Mouse (Mus musculus) intestine, embryonic 16.5 days (tissue): Measurements from ENCODE around the gene Cldn12. TPM values are rescaled to one million over a fixed set of nuclear protein-coding genes. Genes with fewer than 3 reads are reported as not detected.

Experiments used
- ATAC-seq: fragments of 200-750 bp; cut with Nextera tagmentation; 2 replicates; pipeline ENCODE4 v1.8.0; 2017; ENCODE audit warnings: moderate TSS enrichment, moderate library complexity
- H3K27ac ChIP-seq: fragments of 300-500 bp; sonication (generic); 2 replicates; pipeline ENCODE4 v1.5.1; 2014; ENCODE audit warnings: mild to moderate bottlenecking, low read length
- H3K27me3 ChIP-seq: fragments of 300-500 bp; sonication (generic); replicated peaks from 2 replicates; pipeline ENCODE4 v1.6.1; 2014; ENCODE audit warnings: low read length, control low read depth, mixed read lengths; ENCODE audit not compliant: control insufficient read depth, insufficient read depth
- H3K36me3 ChIP-seq: fragments of 300-500 bp; sonication (generic); 2 replicates; pipeline ENCODE4 v1.6.1; 2014; ENCODE audit warnings: low read length, control low read depth; ENCODE audit not compliant: control insufficient read depth, insufficient read depth
- H3K4me1 ChIP-seq: fragments of 300-500 bp; sonication (generic); 2 replicates; pipeline ENCODE4 v1.6.1; 2014; ENCODE audit warnings: low read length, control low read depth, mixed read lengths; ENCODE audit not compliant: control insufficient read depth, insufficient read depth
- H3K4me2 ChIP-seq: fragments of 300-500 bp; sonication (generic); 2 replicates; pipeline ENCODE4 v1.6.1; 2014; ENCODE audit warnings: low read depth, low read length, control low read depth
- H3K4me3 ChIP-seq: fragments of 300-500 bp; sonication (generic); 2 replicates; pipeline ENCODE4 v1.5.1; 2014; ENCODE audit warnings: mild to moderate bottlenecking, low read length
- H3K9ac ChIP-seq: fragments of 300-500 bp; sonication (generic); 2 replicates; pipeline ENCODE4 v1.6.1; 2014; ENCODE audit warnings: low read depth, low read length
- H3K9me3 ChIP-seq: fragments of 300-500 bp; sonication (generic); 2 replicates; pipeline ENCODE4 v1.6.1; 2016; ENCODE audit warnings: low read length, control low read depth; ENCODE audit not compliant: control insufficient read depth
- WGBS: fragments of 180-500 bp; shearing (Covaris S2); extraction: QIAGEN DNeasy Blood & Tissue Kit; methylation state at CpG from one replicate; pipeline ENCODE4 v1.1.7; 2014; 5-methylcytosine and 5-hydroxymethylcytosine counted together
- polyA plus RNA-seq: library from polyadenylated mRNA; unstranded; fragments of >200 nt; fragmentation: Nextera tagmentation; extraction: Ambion mirVana; gene quantifications from 2 replicates; pipeline ENCODE4 v1.2.1, GENCODE M21; 2015

Cldn12 gene
- polyA plus RNA-seq = 27.3 and 27.6 TPM in 2 replicates

DNA sequence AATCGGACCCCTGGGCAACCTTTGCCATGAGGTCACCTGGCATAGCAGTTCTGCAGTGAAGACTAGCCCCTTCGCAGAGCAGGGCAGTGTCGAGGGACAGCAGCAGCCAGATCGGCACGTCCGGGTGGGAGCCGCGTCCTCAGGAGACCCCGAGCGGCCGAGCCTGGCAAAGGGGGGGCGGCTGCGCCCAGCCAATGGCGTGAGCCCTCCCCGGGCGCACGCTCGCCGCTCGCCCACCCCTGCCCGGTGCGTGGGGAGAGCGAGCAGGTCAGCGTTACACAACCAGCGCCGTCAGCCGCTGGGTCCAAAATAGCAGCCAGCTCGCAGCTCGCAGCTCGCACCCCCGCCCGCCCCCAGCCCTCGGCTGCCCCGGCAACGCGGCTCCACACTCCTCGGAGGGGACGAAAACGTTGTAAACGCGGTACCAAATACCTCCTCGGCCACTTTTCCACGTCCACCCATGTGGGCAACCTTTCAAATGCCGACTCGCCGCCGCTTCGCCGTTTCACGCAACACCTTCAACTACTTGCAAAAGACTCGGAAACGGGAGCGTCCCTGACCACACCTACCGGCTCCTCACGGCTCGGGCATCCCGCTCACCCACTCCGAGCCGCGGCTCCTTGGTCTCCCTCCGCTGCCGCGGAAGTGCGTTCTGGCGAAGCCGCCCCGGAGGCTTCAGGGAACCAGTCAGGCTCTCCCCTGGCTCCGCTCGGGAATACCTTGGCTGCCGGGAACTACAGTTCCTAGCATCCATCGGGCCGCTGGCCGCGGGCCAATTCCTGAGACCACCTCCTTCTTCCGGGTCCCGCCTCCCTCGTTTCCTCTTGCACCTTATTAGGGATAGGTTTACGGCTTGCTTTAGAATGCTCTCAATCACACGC is at the start of gene Cldn12:
Gene Cldn12, minus strand, starts transcription at position 763 of the 881 bp plus-strand sequence.
- under 1% methylated on average over 78 of the region's 79 CpGs for WGBS
- H3K4me3 ChIP-seq = peak within 1 kb of the TSS; percentile 85

DNA sequence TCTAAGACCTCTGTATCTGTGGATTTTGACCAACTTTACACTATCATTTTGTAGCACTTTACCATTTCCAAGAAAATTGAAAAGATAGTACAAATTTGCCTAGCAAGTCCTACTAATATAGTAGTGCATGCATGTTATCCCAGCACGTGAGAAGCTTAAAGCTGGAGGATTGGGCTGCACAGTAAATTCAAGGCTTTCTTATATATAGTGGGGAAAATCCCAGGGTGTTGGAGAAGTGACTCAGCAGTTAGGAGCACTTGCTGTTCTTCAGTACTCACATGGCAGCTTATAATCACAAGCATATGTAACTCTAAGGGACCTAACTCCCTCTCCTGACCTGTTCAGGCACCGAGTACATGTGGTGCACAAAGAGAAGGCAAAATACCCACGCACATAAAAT is 47.7 kb upstream of the Cldn12 start:
- Histone ChIP-seq H3K9ac (no peak overlapping the region), H3K36me3 (no peaks in the 10 kb centered on the region), H3K4me1 (peaks cover 3% of the 10 kb centered on the region; the same call in 1 of the 2 replicates), H3K27me3 (no peaks in the 10 kb centered on the region), H3K27ac (no peak overlapping the region), H3K9me3 (no peaks in the 10 kb centered on the region), H3K4me3 (no peak overlapping the region), H3K4me2 (no peak overlapping the region)
- no peak for ATAC-seq
- 69% methylated on average over 3 of the region's 3 CpGs for WGBS

More for the DNA sequence above, at the start of gene Cldn12:
- no peaks in the 10 kb centered on the region for H3K4me1 ChIP-seq
- no peaks in the 10 kb centered on the region for H3K36me3 ChIP-seq
- ATAC-seq = peak; percentile 97
- H3K9me3 ChIP-seq = no peaks in the 10 kb centered on the region
- peak within 1 kb of the TSS; percentile 85 for H3K9ac ChIP-seq
- peak within 1 kb of the TSS; percentile 87 for H3K4me2 ChIP-seq
- no peaks in the 10 kb centered on the region for H3K27me3 ChIP-seq
- peak within 1 kb of the TSS; percentile 97 for H3K27ac ChIP-seq

DNA sequence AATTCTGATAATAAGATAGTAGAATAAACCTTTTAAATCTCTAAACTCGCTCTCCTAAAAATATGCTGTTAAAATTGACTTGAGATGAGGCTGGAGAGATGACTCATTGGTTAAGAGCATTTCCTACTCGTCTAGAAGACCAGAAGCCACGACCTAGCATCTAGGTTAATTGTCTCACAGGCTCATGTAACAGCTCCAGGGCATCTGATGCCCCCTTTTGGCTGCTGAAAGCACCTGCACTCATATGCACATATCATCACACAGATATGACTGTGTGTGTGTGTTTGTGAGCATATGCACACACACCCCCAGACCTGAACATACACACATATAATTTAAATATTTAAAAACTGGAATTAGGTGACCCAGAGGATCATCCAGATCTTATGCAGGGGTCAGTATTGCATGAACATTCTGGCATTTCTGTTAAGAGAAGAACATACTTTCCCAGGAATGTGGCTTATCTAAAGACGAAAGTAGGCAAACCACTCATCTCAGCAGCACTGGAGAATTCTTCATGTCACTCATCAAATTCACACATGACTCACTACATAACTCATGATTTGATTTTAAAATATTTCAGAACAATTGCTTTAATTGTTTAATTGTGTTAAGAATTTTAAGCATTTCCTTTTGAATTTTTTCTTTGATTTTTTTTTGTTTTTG is 46.4 kb upstream of the Cldn12 start:
- Histone ChIP-seq H3K36me3 (no peaks in the 10 kb centered on the region), H3K9ac (no peak overlapping the region), H3K4me3 (no peak overlapping the region), H3K4me1 (peaks cover 3% of the 10 kb centered on the region; the same call in 1 of the 2 replicates), H3K27ac (no peak overlapping the region), H3K4me2 (no peak overlapping the region), H3K27me3 (no peaks in the 10 kb centered on the region), H3K9me3 (no peaks in the 10 kb centered on the region)
- ATAC-seq = no peak
- 73% methylated on average over 4 of the region's 4 CpGs for WGBS

DNA sequence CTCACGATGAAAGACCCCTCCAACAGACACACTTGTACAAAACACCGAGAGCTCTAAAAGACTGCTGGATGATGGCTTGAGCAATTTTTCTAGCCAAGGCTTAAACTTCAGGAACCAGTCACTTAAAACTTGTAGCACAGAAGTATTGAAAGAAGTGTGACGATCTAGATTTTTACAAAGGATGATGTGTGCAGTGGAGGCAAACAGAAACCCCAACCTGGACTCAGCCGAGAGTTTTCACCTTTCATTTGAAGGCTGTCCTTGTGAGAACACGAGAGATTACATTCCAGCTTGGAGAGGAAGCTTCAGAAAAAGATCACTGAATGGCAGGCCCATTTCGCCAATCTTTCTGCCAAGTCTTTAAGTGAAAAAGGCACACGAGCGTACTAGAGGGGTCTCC is 45.0 kb upstream of the Cldn12 start:
- peak; percentile 31 for ATAC-seq
- peaks cover 3% of the 10 kb centered on the region; the same call in 1 of the 2 replicates for H3K4me1 ChIP-seq
- no peaks in the 10 kb centered on the region for H3K36me3 ChIP-seq
- no peaks in the 10 kb centered on the region for H3K27me3 ChIP-seq
- H3K9me3 ChIP-seq = no peaks in the 10 kb centered on the region
- H3K27ac ChIP-seq = peak overlapping the region; percentile 29
- H3K4me3 ChIP-seq = peak overlapping the region; percentile 58
- WGBS = 33% methylated on average over 8 of the region's 8 CpGs
- H3K9ac ChIP-seq = peak overlapping the region; percentile 70
- peak overlapping the region; percentile 50 for H3K4me2 ChIP-seq

DNA sequence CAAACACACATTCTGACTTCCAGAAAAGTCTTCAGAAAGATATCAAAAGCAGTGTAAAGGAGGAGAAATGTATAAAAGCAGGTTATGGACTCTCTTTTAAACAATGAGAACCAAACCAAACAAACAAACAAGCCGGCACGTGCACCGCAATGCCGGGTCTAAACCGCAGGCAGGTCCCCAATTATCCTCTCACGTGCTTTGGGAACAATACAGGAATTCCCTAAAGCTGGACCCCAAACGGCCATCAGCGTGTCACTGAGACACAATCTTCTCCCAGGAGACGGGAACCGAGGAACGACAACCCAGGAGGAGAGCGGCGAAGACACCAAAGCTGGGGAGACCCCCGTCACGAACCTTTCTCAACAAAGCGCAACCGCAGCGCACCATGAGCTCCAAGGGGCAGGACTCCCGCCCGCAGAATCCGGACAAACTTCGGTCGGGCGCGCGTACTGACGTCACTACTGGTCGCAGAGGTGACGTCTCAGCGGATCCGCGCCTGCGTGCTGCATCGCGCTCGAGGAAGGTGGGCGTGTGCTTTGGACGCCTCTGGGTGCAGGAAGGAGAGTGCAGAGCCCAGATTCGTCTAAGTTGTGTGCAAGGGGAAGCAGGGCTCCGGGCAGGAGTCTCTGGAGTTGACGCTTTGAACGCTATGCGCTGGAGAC is 44.5 kb upstream of the Cldn12 start, which contains the start of gene Gtpbp10:
Gene Gtpbp10, minus strand, starts transcription at position 460 of the 662 bp plus-strand sequence.
- peaks cover 3% of the 10 kb centered on the region; the same call in 1 of the 2 replicates for H3K36me3 ChIP-seq
- peak; percentile 100 for ATAC-seq

DNA sequence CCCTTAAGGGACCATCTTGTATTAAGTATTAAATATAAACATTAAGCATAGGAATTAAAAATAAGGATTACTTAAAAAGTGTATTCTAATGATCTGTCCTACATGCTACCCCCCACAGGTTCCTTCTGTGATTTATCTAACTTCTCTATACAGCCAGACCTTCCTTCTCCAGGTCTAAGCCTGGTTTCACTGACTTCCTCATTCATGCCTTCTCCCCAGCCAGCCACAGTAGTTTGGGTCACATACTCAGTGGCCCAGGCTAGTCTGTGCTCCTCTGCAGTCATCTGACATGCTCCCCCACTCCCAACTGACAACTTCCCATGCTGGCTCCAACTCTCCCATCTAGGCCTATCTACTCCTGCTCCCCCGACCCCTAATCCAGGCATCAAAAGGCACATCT is 36.4 kb upstream of the Cldn12 start:
- WGBS = 87% methylated on average over 1 of the region's 1 CpGs
- Histone ChIP-seq H3K4me2 (no peak overlapping the region), H3K36me3 (peaks cover 12% of the 10 kb centered on the region; the same call in 1 of the 2 replicates), H3K9ac (no peak overlapping the region), H3K9me3 (no peaks in the 10 kb centered on the region), H3K27ac (no peak overlapping the region), H3K27me3 (no peaks in the 10 kb centered on the region), H3K4me1 (no peaks in the 10 kb centered on the region), H3K4me3 (no peak overlapping the region)
- ATAC-seq = no peak

More for the DNA sequence above, 44.5 kb upstream of the Cldn12 start, which contains the start of gene Gtpbp10:
- H3K27me3 ChIP-seq = no peaks in the 10 kb centered on the region
- peak within 1 kb of the TSS; percentile 70 for H3K9ac ChIP-seq
- H3K4me3 ChIP-seq = peak within 1 kb of the TSS; percentile 58
- H3K9me3 ChIP-seq = no peaks in the 10 kb centered on the region
- under 1% methylated on average over 43 of the region's 43 CpGs for WGBS
- H3K4me1 ChIP-seq = peaks cover 3% of the 10 kb centered on the region; the same call in 1 of the 2 replicates
- H3K4me2 ChIP-seq = peak within 1 kb of the TSS; percentile 50
- H3K27ac ChIP-seq = peak within 1 kb of the TSS; percentile 29

DNA sequence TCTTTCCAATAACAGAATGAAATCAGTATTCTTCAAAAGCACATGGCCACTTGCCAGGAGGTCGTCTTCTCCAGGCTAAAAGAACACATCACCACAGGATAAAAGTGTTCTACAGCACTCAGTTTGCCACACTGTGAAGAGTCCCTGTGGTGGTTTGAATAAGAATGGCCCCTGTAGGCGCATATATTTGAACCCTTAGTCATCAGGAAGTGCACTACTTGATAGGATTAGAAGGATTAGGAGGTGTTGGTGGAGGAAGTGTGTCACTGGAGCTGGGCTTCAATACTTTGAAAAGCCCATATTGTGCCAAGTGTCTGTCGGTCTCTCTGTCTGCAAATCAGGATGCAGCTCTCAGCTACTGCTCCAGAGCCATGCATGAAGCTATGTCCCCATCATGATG is 25.6 kb upstream of the Cldn12 start:
- no peak overlapping the region for H3K4me2 ChIP-seq
- 77% methylated on average over 3 of the region's 3 CpGs for WGBS
- ATAC-seq = no peak
- H3K4me3 ChIP-seq = no peak overlapping the region
- no peak overlapping the region for H3K9ac ChIP-seq
- peaks cover 7% of the 10 kb centered on the region for H3K36me3 ChIP-seq
- H3K4me1 ChIP-seq = no peaks in the 10 kb centered on the region
- H3K9me3 ChIP-seq = no peaks in the 10 kb centered on the region
- no peak overlapping the region for H3K27ac ChIP-seq
- no peaks in the 10 kb centered on the region for H3K27me3 ChIP-seq

DNA sequence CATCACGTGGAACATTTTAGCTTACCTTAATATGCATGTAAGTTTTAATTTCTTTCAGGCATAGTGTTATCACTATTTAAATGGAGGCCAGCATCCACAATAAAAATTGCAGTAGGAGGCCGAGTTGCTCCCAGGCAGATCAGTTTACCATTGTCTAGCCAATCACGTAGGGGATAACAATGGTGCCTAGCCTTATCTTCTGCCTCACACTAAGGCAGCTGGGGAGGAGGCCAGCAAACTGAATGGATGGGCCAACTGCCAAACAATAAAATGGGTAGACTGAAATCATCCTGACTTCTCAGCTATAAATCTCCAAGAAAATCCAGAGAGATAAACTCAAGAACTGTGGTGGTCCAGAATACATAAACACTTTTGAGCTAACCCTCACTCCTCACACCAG is 25.0 kb upstream of the Cldn12 start:
- Histone ChIP-seq H3K27ac (no peak overlapping the region), H3K27me3 (no peaks in the 10 kb centered on the region), H3K36me3 (peaks cover 7% of the 10 kb centered on the region), H3K9me3 (no peaks in the 10 kb centered on the region), H3K9ac (no peak overlapping the region), H3K4me1 (no peaks in the 10 kb centered on the region), H3K4me2 (no peak overlapping the region), H3K4me3 (no peak overlapping the region)
- ATAC-seq = no peak
- 77% methylated on average over 3 of the region's 3 CpGs for WGBS

DNA sequence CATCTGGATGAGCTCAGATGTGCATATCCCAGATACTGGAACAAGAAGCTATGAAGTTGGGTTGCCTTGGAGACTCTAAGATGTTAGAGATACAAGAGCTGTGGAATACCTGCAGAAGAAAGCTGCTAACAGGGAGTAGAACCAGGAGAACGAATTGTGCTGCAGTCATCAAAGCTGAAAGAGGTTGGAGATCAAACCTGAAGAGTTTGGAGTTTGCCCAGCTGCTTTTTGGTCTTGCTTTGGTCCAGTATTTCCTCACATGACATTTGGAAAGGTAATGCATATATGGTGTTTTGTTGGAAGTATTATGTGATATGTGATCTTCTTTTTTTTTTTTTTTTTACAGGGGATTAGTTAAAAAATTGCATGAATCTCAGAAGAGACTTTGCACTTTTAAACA is 21.4 kb upstream of the Cldn12 start:
- no peaks in the 10 kb centered on the region for H3K27me3 ChIP-seq
- WGBS = 90% methylated on average over 1 of the region's 1 CpGs

More for the DNA sequence above, 21.4 kb upstream of the Cldn12 start:
- H3K36me3 ChIP-seq = peaks cover 7% of the 10 kb centered on the region
- ATAC-seq = no peak
- H3K27ac ChIP-seq = no peak overlapping the region
- no peak overlapping the region for H3K4me3 ChIP-seq
- H3K9ac ChIP-seq = no peak overlapping the region
- H3K4me2 ChIP-seq = no peak overlapping the region
- H3K9me3 ChIP-seq = no peaks in the 10 kb centered on the region
- no peaks in the 10 kb centered on the region for H3K4me1 ChIP-seq
